Mouse (Mus musculus) CH12F3 (cell line): ENCODE results near the gene Ube2o.

Experiments used
- in situ Hi-C: fragments of 300-500 bp; cut with MboI; formaldehyde crosslinking; loops from 2 replicates; pipeline ENCODE4 v1.14.3; 2020; ENCODE audit warnings: low sequenced_read_pairs

Gene Ube2o

GRCm38 (mm10) chr11:116547296-116548060 lies 33.8 kb downstream of the Ube2o start:
- in situ Hi-C loops, result no loop called here

- in situ Hi-C loops, result no loop called here
Observed at GRCm38 (mm10) chr11:116543110-116543509, 38.1 kb downstream of the Ube2o start.

- in situ Hi-C loops, result no loop called here
Observed at GRCm38 (mm10) chr11:116541183-116541582, 40.1 kb downstream of the Ube2o start.

- in situ Hi-C loops, result no loop called here
Observed at GRCm38 (mm10) chr11:116538142-116538735, 43.0 kb downstream of the Ube2o start.

- in situ Hi-C loops, result no loop called here
Observed at GRCm38 (mm10) chr11:116537388-116537787, 43.9 kb downstream of the Ube2o start.

- in situ Hi-C loops, result no loop called here
Observed at GRCm38 (mm10) chr11:116536685-116537084, 44.6 kb downstream of the Ube2o start.

- in situ Hi-C loops, result no loop called here
Observed at GRCm38 (mm10) chr11:116534154-116534865, 46.9 kb downstream of the Ube2o start.

- in situ Hi-C loops, result no loop called here
Observed at GRCm38 (mm10) chr11:116533341-116534153, 47.7 kb downstream of the Ube2o start.

GRCm38 (mm10) chr11:116532810-116533338 lies 48.4 kb downstream of the Ube2o start:
- in situ Hi-C loops, result no loop called here

GRCm38 (mm10) chr11:116532262-116532809 lies 48.9 kb downstream of the Ube2o start:
- in situ Hi-C loops, result no loop called here

GRCm38 (mm10) chr11:116531371-116532191 lies 49.7 kb downstream of the Ube2o start:
- in situ Hi-C loops, result no loop called here

- in situ Hi-C loops, result no loop called here
Observed at GRCm38 (mm10) chr11:116530187-116531147, 50.8 kb downstream of the Ube2o start, which contains the start of gene Sphk1. Gene Sphk1, plus strand, starts transcription at chr11:116530925.

- in situ Hi-C loops, result no loop called here
Observed at GRCm38 (mm10) chr11:116528636-116529320, 52.5 kb downstream of the Ube2o start.

- in situ Hi-C loops, result no loop called here
Observed at GRCm38 (mm10) chr11:116523699-116524189, 57.5 kb downstream of the Ube2o start.

- in situ Hi-C loops, result no loop called here
Observed at GRCm38 (mm10) chr11:116522886-116523698, 58.2 kb downstream of the Ube2o start.

GRCm38 (mm10) chr11:116522046-116522445 lies 59.2 kb downstream of the Ube2o start:
- in situ Hi-C loops, result no loop called here

GRCm38 (mm10) chr11:116521143-116521542 lies 60.1 kb downstream of the Ube2o start:
- in situ Hi-C loops, result no loop called here
